Mouse (Mus musculus): Measurements from ENCODE around the gene Acss2. TPM values are rescaled to one million over a fixed set of nuclear protein-coding genes. Genes with fewer than 3 reads are reported as not detected.
"Not testable (repeated sequence)": the region's sequence is repeated elsewhere in the genome, so short reads cannot be mapped to it uniquely, and the experiment has no call there.

The Acss2 gene
- total RNA-seq, 2 experiments from 2014 or later: 3.5 to 16.4 TPM

GRCm38 (mm10) chr2:155537761-155538462, 20.2 kb downstream of the Acss2 start:
- ATAC-seq (replicated peaks; ENCODE audit: low FRiP score, poor library complexity, severe bottlenecking): peak; percentile 50

GRCm38 (mm10) chr2:155538463-155539057, 20.8 kb downstream of the Acss2 start:
- not testable (repeated sequence) for ATAC-seq (replicated peaks; ENCODE audit: low FRiP score, poor library complexity, severe bottlenecking)

- no peak for ATAC-seq (replicated peaks; ENCODE audit: low FRiP score, poor library complexity, severe bottlenecking)
Measured at GRCm38 (mm10) chr2:155539696-155540095, 21.9 kb downstream of the Acss2 start.

GRCm38 (mm10) chr2:155540822-155541458, 23.2 kb downstream of the Acss2 start:
- no peak for ATAC-seq (replicated peaks; ENCODE audit: low FRiP score, poor library complexity, severe bottlenecking)

GRCm38 (mm10) chr2:155546955-155547354, 29.2 kb downstream of the Acss2 start:
- no peak for ATAC-seq (replicated peaks; ENCODE audit: low FRiP score, poor library complexity, severe bottlenecking)

GRCm38 (mm10) chr2:155552336-155552735, 34.6 kb downstream of the Acss2 start:
- ATAC-seq (replicated peaks; ENCODE audit: low FRiP score, poor library complexity, severe bottlenecking): no peak

- peak; percentile 48 for ATAC-seq (replicated peaks; ENCODE audit: low FRiP score, poor library complexity, severe bottlenecking)
Measured at GRCm38 (mm10) chr2:155552949-155553354, 35.2 kb downstream of the Acss2 start.

GRCm38 (mm10) chr2:155554426-155554985, 36.8 kb downstream of the Acss2 start:
- no peak for ATAC-seq (replicated peaks; ENCODE audit: low FRiP score, poor library complexity, severe bottlenecking)

- no peak for ATAC-seq (replicated peaks; ENCODE audit: low FRiP score, poor library complexity, severe bottlenecking)
Measured at GRCm38 (mm10) chr2:155562209-155562608, 44.5 kb downstream of the Acss2 start.

- no peak for ATAC-seq (replicated peaks; ENCODE audit: low FRiP score, poor library complexity, severe bottlenecking)
Measured at GRCm38 (mm10) chr2:155562934-155563333, 45.2 kb downstream of the Acss2 start.

- ATAC-seq (replicated peaks; ENCODE audit: low FRiP score, poor library complexity, severe bottlenecking): no peak
Measured at GRCm38 (mm10) chr2:155567751-155568150, 50.0 kb downstream of the Acss2 start.

GRCm38 (mm10) chr2:155569223-155569807, 51.6 kb downstream of the Acss2 start:
- ATAC-seq (replicated peaks; ENCODE audit: low FRiP score, poor library complexity, severe bottlenecking): no peak

GRCm38 (mm10) chr2:155573001-155573400, 55.3 kb downstream of the Acss2 start:
- ATAC-seq (replicated peaks; ENCODE audit: low FRiP score, poor library complexity, severe bottlenecking): no peak

- ATAC-seq (replicated peaks; ENCODE audit: low FRiP score, poor library complexity, severe bottlenecking): no peak
Measured at GRCm38 (mm10) chr2:155573996-155574395, 56.2 kb downstream of the Acss2 start.

- no peak for ATAC-seq (replicated peaks; ENCODE audit: low FRiP score, poor library complexity, severe bottlenecking)
Measured at GRCm38 (mm10) chr2:155574700-155575099, 57.0 kb downstream of the Acss2 start.

- ATAC-seq (replicated peaks; ENCODE audit: low FRiP score, poor library complexity, severe bottlenecking): no peak
Measured at GRCm38 (mm10) chr2:155576656-155577055, 58.9 kb downstream of the Acss2 start.

- ATAC-seq (replicated peaks; ENCODE audit: low FRiP score, poor library complexity, severe bottlenecking): no peak
Measured at GRCm38 (mm10) chr2:155580331-155580730, 62.6 kb downstream of the Acss2 start.

GRCm38 (mm10) chr2:155582384-155582995, 64.7 kb downstream of the Acss2 start:
- no peak for ATAC-seq (replicated peaks; ENCODE audit: low FRiP score, poor library complexity, severe bottlenecking)

- ATAC-seq (replicated peaks; ENCODE audit: low FRiP score, poor library complexity, severe bottlenecking): no peak
Measured at GRCm38 (mm10) chr2:155582996-155583395, 65.2 kb downstream of the Acss2 start.

- peak; percentile 85 for ATAC-seq (replicated peaks; ENCODE audit: low FRiP score, poor library complexity, severe bottlenecking)
Measured at GRCm38 (mm10) chr2:155583927-155584530, 66.3 kb downstream of the Acss2 start.
